Mouse (Mus musculus) liver, postnatal 0 days (tissue): ENCODE results near the gene Aste1.

Experiments
- CTCF ChIP-seq: sonication (generic); IDR thresholded peaks from 2 replicates; pipeline ENCODE4 v1.5.1; 2016; ENCODE audit warnings: antibody characterized with exemption, low read depth
- EP300 ChIP-seq: IDR thresholded peaks from 2 replicates; pipeline ENCODE4 v1.6.1; 2016; ENCODE audit warnings: antibody characterized with exemption, low read depth, mild to moderate bottlenecking

DNA sequence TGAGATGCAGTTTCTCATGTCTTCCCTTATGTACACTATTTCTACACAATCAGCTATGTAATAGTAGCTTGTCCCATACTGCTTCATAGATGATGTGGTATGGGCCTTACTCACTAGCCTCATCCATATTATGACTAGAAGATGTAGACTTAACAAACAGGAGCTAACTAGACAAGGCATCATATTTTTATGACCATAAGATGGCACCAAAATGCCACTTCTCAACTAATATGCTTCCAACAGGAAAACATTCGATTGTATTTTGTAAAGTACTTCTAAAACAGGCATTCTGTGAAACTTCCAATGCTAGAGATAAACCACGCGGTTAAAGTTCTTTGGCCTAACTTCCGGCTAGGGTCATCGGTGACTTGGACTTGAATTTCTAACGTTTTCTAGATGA lies 13.4 kb downstream of the Aste1 start:
- 0 out of 2 replicates have a peak, but pooled peaks have one; percentile 17 for TF ChIP-seq CTCF
- no peak for TF ChIP-seq EP300
